Mouse (Mus musculus) spleen, postnatal 4 days (tissue): ENCODE measurements around the gene Havcr2.

ENCODE experiments used
- DNase-seq, 2 experiments: peaks; one replicate each; pipeline ENCODE4 v3.0.0; 2022; ENCODE audit warnings: low spot score in 2 of 2

Havcr2 gene

DNA sequence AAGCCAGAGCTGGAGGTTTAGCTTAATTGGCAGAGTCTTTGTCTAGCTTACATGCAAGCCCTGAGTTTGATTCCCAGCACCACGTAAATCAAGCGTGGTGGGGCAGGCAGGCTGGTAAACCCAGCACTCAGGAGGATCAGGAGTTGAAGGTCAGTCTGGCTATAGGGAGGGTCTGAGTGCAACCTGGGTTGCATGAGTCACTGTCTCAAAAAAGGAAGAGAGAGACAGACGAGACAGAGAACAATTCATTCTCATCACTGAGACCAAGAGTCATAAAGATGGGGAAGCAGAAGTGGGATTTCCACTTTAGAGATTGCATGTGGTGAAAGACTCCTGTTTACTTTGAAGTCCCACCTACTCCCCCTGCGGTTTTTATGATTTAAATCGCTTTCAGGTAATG is 6.6 kb downstream of the Havcr2 start:
- no peak for DNase-seq

GRCm38 (mm10) chr11:46461931-46462330 is 7.2 kb downstream of the Havcr2 start:
- no peak for DNase-seq

DNA sequence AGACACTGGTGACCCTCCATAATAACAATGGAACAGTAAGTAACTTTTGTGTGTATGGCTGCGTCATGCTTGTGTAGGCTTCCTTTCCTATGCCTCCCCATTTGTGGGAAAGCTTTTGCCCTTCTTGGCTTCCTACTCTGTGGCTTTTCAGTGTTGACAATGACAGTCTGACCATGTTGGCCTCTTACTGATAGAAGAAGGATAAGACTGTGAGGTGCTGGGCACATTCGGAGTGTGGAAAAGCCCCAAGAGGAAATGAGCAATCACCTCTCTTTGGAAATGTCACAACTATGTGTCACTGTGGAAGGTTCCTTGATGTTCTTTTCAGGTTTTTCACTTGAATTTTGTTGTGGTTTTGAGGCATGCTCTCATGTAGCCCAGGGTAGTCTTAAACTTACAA is 12.1 kb downstream of the Havcr2 start:
- DNase-seq: no peak

DNA sequence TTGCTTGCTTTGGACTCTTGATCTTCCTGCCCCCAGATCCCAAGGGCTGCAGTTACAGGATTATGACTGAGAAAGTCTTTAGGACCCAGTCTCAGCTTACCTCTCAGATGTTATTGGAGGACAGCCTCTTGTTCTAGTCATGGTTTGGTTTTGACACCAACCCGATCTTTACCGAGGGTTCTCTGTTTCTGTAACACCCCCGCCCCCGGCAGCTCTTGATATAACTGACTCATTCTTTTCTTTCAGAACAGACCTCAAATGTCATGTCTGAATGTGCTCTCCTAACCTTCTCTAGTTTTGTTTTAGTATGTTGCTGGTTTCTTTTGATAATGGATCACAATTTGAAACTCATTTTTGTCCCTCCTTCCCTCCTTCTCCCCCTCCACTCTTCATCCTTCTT is 19.5 kb downstream of the Havcr2 start:
- DNase-seq: peak in 1 of 2 experiments; percentile 7

- peak in 1 of 2 experiments; percentile 24 for DNase-seq
Measured at GRCm38 (mm10) chr11:46479311-46479710, 24.6 kb downstream of the Havcr2 start.

GRCm38 (mm10) chr11:46480517-46480916 is 25.8 kb downstream of the Havcr2 start:
- DNase-seq: peak in 1 of 2 experiments; percentile 55

GRCm38 (mm10) chr11:46488231-46488630 is 33.5 kb downstream of the Havcr2 start:
- DNase-seq: peak in 1 of 2 experiments; percentile 51

- no peak for DNase-seq
Measured at GRCm38 (mm10) chr11:46488650-46489049, 33.9 kb downstream of the Havcr2 start.

DNA sequence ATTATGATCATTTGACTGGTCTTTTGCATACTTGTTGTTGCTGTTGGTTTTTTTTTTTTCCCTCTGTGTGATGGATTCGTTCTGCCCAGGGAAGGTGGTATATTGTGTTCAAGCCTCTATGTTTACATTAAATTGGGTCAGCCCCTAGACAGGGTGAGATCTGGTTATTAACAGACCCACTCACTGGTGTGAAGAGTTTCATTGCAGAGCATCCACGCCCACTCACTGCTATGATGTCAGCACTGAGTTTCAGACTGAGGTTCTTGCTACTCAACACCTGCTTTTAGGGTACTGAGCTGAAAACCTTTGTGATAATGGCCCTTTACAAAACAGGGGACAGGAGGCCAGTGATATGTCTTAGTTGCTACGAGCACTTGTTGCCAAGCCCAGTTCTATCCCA is 52.4 kb downstream of the Havcr2 start:
- DNase-seq: peak in 1 of 2 experiments; percentile 4

GRCm38 (mm10) chr11:46509900-46510299 is 55.2 kb downstream of the Havcr2 start:
- no peak for DNase-seq

- peak in 1 of 2 experiments; percentile 41 for DNase-seq
Measured at GRCm38 (mm10) chr11:46521341-46521740, 66.6 kb downstream of the Havcr2 start.

- peak in 1 of 2 experiments; percentile 13 for DNase-seq
Measured at GRCm38 (mm10) chr11:46522719-46523118, 68.0 kb downstream of the Havcr2 start.

DNA sequence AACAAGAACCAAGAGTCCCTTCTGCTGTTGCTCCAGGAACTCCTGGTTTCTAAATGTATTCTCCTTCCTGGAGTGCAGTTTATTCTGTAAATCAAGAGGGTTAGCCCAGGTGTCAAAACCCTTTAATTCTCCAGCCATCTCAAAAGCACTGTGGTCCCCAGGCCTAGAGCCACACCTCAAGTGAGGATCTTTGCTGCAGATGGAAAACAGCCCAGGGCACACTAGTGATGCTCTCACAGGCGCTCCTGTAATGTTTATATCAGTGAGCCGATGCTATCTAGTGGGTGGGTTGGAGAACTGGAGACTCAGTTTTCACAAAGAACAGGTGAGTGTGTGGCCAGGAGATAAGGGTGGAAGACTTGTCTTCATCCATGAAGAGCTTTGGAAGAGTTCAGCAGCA is 69.2 kb downstream of the Havcr2 start, which contains the start of gene Gm12169:
Gene Gm12169, plus strand, starts transcription at position 301 of the 400 bp plus-strand sequence.
- peak in 1 of 2 experiments; percentile 13 for DNase-seq

DNA sequence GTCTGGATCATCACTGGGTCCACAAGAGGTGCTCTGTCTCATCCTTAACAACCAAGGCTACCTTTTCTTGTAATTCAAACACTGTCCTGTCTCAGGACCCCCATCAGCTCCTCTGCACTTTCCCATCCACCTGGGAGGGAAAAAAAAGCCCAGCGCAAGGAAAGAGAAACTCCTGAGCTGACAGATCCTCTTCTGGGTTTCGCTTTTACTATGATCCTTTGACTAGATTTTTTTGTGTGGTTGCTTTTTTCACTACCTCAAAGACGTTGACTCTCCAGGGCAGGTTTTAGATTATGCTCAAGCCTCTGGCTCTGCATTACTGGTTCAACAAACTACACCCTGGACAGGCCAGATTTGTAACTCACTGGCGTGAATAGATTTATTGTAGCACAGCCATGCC is 75.4 kb downstream of the Havcr2 start:
- peak in 1 of 2 experiments; percentile 29 for DNase-seq
